Mouse (Mus musculus) lung, postnatal 14 days (tissue): Measurements from ENCODE around the gene Wwp2.

ENCODE experiments used
- DNase-seq: peaks from one replicate; pipeline ENCODE4 v3.0.0; 2021

The Wwp2 gene

DNA sequence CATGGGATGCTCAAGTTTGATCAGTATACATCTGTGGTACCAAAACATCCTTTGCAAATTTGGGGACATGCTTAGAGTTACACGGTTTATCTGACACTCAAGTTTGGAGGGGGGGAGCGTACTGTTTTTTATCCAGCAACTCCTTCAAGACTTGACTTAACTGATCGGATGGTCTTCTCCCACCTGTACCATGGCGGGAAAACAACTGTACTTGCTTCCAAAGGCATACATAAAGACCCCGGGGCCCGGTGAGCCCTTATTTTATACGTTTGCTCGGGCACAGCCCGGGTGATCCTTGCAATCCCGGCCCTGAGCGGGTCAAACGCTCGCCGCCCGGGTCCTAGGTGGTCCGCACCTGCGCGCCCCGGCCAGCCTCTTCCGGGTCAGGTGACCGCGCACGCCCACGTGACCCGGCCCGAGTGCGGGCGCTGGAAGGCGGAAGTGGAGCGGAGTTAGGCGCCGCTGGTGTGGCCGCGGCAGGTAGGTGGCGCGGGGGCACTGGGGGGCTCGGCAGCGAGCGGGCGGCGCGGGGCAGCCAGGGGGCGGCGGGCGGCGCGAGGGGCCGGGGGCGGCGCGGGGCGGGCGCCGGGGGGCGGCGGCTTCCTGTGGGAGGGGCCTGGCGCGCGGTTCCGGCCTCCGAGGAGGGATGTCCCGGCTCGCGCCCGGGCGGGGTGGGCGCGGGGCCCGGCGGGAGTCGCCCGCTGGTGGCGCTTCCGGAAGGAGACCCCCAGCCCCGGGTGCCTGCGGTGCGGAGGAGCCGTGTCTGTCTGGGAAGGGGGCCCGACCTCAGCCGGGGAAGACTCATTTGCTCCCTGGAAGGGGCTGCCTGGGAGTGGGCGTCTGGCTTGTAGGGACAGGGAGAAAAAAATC is at the start of gene Wwp2:
TSS of gene Wwp2 (plus strand) at position 404 of the 870 bp plus-strand sequence.
- peak; percentile 79 for DNase-seq

DNA sequence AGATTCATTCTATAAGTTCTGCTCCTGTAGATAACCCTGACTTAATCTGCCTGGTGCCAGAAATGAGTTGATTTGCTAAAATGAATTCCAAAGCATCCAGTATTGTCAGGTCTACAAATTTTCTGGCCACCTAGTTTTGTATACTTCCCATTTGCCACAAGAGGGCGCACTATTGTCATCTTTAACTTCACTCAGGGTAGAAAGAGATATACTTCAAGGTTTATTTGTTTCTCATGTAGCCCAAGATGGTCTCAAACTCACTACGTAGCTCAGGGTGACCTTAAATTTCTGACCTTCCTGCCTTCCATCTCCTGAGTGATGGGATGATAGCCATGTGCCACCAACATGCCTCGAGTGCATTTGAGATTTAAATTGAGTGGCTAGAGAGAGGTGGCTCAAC is 49.5 kb upstream of the Wwp2 start:
- peak; percentile 10 for DNase-seq

DNA sequence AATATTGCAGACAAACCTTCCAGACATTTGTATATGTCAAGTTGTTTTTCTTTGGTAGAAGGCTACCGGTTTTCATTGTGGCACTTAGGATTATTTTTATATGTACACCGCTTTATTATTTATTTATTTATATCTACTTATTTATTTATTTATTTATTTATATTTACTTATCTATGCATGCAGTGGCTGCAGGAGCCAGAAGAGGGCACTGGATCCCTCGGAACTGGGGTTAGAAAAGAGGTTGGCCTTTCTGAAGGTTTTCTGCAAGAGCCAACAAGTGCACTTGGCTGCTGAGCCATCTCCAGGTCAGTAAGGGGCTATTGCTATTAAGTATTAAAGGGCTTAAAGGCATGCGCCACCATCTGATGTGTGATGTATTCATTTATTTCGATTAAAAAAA is 48.3 kb upstream of the Wwp2 start:
- DNase-seq, result peak; percentile 40

DNA sequence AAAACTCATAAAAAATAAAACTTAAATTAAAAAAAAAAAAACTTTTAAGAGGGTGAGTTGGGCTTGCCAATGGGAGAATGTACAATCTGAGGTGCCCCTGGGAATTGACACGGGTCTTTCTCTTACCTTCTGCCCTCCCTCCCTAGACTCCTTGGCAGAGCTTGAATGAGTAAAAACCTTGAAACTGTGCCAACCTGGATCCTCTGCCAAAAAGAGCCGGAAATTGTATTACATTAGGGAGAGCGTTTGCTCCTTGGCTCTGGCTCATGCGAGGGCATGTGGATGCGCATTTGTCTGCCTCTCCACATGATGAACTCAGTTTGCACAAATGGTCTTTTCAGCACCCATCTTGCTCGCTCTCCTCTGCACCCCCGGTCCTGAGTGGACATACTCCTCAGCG is 46.6 kb upstream of the Wwp2 start:
- peak; percentile 69 for DNase-seq

DNA sequence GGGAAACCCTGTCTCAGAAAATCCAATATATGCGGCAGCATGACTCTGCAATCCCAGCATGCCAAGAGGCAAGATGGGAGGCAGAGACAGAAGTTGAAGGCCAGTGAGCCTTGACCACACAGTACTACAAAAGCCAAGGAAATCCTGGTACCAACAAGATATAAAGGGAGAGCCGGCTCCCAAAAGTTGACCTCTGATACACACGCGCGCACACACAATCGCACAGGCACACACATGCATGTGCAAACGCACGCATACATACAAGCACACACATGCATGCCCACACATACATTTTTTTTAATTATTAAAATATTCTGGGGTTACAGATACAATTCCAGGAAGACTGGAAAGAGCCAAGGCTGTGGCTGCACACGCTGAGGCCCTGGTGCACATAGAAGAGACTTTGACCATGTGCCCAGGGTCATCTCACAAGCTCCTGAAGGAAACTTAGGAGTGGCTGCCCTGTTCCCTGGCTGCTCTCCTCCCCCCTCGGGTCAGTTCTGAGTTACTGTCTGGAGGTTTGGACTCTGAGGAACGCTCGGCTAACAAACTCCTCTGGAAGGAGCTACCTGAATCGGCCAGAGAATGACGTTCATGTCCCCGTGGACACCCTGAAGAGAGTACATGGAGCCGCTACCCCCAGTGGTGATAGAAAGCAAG is 45.6 kb upstream of the Wwp2 start:
- no peak for DNase-seq

DNA sequence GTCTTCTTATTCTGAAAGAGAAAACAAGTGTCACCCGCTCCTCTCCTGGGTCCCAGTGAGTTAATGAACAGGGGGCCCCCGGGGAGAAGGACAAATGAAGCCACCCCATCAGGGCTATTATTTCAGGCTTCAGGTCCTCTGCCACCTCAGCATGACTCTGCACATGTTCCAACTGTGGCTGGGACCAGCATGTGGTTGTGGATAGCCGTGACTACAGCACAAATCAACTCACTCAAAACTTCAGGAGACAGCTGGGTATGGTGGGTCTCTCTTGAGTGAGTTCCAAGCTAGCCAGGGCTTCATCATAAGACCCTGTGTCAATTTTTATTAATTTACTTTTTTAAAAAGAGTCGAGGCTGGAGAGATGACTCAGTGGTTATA is 45.0 kb upstream of the Wwp2 start:
- no peak for DNase-seq

DNA sequence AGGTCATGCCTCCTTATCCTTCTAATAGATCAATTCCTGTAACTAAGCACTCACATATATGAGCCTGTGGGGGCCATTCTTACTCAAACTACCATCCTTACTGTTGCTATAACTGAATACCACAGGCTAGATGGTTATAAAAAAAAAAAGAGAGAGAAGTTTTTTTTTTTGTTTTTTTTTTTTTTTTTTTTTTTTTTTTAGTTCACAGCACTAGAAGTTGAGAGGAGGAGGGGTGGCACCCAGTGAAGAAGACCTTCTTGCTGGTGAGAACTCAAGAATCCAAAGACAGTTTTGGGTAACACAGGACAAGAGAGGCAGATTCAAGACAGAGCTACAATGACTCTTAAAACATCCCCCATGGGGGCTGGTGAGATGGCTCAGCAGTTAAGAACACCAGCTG is 40.8 kb upstream of the Wwp2 start:
- no peak for DNase-seq

DNA sequence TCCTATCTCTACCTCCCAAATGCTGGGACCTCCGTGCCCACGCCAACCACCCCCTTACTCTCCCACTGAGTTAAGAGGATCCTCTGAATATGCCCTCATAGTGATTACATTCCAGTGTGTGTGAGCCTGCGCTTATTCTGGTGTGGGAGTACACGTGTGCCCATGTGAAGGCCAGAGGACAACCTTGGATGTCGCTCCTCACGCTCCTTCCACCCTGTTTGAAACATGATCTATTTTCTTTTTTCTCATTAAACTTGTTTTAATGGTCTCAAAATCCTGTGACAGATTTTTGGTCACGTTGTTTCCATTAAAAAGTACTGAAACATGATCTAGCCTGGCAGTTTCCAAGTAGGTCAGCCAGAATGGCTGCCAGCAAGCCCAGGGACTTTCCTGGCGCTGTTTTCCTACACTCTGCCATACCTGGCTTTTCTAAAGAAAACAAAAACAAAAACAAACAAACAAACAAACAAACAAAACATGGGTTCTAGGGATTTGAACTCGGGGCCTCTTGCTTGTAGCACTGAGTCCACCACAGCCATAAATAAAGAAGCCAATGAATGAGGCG is 40.0 kb upstream of the Wwp2 start:
- DNase-seq, result no peak

DNA sequence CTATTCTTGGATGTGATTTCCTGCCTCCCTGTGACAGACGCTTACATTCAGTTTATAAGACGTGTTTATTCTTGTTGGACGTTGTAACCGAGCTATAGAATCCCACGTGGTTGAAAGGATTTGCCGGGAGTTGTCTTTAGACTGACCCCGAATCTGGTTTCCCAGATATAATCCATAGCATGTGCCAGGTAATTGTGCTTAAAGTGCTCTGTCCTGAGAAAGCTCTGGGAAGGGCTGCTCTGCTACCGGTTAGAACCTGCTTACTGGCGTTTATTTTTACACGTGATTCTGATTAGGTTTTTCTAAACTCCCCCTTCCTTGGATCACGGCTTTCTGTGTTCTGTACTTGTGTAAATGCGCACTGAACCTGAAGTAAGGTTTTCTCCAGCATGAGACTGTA is 38.5 kb upstream of the Wwp2 start:
- DNase-seq, result no peak

DNA sequence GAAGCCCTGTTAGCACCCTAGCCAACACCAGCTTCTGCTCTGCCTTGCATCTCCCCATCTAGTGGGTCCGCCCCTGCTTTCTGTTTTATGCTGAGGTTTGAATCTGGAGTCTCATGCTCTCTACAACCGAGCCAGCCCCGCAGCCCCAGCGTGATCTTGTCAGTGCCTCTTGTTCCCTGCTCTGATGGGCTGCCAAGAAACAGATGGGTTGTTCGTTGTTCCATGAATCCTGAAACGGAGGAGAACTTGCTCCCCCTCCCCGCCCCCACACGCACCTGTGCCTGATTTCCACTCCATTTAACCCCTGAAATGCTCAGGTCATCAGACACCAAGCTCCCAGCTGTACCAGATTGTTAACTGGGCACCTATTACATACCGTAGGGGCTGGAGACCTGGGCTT is 36.7 kb upstream of the Wwp2 start:
- no peak for DNase-seq

DNA sequence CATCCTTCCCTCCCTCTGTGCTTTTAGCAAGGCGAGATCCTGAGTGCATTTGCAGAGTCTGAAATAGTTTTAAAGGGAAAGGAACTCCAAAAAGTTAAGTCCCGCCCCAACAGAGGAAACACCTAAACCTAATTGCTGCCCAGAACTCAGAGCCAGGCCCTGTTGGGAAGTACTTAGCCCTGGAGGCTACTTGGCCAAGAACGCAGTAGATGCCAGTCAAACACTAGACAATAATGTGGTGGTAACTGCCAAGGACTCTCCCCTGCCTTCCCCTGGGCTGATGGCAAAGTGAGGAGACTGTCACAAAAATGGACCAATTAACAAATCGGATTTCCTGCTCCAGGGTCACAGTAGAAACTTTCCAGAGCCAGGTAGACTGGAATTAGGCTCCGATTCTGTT is 34.3 kb upstream of the Wwp2 start:
- DNase-seq, result no peak

DNA sequence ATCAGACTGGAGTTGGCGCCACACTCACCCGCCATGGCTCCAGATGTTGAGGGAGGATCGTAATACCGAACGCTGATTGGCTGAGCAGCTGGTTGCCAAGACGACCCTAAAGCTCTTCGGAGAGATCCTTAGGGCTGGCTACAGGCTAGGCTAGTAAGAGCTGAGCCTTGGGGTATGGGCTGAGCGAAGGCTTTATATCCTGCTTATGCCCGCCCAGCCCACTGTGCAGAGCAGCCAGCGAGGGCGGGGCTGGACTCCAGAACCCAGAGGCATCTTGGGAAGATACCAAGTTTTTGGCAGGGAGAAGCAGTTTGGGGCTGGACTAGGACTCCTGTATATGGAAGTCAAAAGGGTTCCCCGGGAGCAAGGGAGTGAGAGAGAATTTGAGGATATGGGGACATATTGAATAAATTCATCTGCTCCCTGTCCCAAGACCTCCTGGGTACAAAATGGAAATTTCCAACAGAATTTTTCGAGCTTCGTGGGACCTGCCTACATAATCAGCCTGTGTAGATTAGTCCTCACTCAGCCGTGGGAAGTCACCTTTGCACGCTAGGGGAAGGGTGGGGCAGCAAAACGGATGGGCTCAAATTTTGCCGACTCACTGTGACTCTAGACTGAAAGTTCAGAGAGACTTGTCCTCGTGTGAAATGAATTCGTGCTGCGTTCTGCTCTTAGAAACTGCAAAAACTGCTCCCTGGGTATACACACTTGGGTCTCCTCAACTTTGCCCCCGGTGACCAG is 33.0 kb upstream of the Wwp2 start, which contains the start of gene Nqo1:
TSS of gene Nqo1 (minus strand) at position 169 of the 744 bp plus-strand sequence.
- peak; percentile 73 for DNase-seq

DNA sequence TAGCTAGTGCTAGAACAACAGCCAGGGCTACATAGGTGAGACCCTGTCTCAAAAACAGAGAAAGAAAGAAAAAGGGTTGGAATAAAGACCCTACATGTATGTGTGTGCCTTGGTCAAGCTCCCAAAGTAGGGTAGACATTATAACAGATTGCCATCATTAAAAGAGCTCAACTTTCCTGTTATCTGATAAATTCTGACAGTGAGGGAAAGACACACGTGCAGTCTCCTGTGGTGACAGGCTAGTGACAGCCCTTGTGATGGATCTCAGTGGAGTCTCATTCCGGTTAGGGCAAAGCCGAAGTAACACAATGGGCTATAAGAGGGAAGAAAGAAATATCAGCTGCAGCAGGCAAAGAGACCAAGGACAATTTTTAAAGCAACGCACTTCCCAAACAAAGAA is 32.1 kb upstream of the Wwp2 start:
- DNase-seq, result no peak

DNA sequence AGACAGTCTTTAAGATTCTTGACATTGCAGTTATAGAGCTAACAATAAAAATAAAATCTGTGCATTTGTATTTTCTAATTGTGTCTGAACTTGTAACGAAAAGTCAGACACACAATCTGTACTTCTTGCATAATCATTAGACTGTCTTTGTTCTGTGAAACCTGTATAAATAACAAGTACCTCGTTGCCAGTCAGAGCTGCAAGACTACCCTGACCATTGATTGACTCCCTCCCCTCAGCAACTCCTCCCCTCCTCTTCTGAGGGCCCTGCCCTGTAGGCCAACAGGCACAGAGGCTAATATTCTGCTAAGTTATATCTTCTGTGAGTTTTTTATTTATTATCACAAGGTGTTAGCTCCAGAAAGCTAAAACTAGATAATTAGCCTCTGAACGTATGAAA is 30.2 kb upstream of the Wwp2 start:
- DNase-seq, result no peak

DNA sequence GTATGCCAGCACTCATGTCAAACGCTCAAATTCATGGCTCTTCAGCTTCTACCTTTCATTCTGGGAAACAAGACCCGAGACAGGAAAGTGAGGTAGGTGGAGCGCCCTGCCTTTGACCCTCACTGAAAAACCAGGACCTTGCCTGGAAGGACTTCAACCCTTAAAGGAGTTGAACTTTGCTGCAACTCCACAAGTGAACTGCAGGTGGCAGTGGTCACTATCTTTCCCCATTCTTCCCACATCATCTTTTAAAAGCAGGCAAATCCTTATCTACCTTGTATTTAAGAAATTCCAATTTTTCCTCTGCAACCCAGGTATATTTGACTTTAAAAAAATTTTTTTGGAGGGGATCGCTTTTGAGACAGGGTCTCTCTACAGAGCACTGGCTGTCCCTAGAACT is 24.8 kb upstream of the Wwp2 start:
- DNase-seq, result peak; percentile 19

DNA sequence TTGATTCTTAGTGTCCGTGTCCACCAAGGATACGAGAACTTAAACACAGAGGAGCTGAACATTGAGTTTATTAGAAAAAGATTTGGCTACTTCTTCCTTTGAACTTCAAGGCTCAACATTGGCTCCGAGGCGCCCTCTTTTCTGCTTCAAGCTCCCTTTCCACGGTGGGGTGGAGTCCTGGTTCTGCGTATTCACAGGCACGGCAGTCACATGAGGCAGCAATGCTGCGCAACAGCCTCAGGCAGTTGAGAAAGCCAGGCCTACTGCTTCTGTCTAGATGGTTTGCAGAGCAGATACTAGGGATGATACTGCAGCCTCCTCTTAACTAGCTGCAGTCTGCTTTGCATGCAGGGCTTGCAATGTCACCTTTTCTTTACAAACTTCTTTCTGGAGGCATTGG is 23.6 kb upstream of the Wwp2 start:
- DNase-seq, result no peak

DNA sequence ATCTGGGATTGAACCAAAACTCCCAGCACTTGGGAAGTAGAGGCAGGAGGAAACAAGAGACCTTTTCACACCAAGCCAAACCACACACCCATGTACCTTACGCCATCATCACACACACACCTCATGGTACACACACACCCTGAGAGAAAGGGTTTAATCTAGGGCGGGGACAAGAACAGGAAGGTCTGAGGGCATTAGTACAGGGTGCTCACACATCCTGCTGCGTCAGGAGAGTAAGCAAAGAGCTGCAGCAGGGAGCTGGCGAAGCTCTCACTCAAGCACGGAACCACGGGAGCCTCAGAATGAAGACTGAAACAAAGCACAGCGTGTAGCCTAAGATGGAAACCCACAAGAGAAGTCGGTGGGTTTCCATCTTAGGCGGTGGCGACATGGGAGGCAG is 22.3 kb upstream of the Wwp2 start:
- DNase-seq, result no peak

DNA sequence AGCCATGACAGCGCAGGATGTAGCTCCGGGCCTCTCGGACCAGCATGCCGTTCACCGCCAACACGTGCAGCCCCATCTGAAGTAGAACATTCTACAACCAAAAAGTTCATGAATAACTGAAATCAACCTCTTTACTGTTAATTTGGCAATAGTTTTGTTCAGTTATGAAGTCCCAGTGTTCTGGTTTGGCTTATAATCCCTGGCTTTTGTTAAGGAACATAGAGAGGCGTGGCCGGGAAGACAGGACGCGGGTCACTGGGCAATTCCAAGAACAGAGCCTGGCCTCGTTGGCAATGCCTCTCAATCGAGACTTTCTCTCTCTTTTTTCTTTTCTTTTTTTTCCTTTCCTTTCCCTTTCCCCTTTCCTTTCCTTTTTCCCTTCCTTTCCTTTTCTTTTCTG is 19.2 kb upstream of the Wwp2 start:
- no peak for DNase-seq

DNA sequence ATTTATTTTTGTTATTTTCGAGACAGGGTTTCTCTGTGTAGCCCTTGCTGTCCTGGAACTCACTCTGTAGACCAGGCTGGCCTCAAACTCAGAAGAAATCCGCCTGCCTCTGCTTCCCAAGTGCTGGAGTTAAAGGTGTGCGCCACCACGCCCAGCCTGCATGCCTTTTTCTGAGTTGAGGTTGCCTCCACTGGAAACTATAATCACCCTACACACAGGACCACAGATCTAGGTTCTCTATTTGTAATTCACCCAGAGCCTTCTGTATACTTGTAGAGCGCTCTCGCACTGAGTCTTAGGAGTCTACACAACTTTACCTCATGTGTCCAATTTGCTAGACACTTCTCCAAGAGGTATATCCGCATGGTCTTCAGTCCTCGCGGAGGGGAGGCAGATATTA is 12.0 kb upstream of the Wwp2 start:
- no peak for DNase-seq

DNA sequence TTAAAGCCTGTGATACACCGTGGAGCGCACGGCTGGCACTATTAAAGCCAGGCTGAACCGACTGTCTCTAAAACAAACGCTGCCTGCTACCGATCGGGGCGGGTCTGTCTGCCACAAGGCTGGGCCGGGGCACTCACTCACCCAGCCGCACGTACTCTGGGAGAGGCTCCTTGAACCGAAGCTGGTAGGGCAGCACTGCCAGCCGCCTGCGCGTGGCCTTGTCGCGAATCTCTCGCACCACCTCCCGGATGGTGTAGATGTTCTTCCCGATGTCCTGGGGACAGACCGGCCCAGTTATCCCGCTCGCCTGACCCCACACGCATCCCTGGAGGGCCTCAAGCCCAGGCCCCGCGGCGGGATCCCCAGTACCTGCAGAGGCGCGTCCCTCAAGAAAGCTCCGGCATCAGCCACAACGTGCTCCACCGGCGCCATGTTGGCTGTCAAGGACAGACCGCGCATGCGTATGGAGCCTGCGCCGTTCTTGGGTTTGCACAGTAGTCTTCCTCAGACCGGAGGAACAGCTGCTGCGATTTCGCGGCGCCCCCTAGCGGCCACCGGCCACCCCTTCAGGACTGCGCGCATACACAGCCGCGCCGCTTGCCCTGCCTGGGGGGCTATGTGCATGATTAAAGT is 11.5 kb upstream of the Wwp2 start, which contains the start of gene Nob1:
TSS of gene Nob1 (minus strand) at position 455 of the 633 bp plus-strand sequence.
- DNase-seq, result peak; percentile 98

DNA sequence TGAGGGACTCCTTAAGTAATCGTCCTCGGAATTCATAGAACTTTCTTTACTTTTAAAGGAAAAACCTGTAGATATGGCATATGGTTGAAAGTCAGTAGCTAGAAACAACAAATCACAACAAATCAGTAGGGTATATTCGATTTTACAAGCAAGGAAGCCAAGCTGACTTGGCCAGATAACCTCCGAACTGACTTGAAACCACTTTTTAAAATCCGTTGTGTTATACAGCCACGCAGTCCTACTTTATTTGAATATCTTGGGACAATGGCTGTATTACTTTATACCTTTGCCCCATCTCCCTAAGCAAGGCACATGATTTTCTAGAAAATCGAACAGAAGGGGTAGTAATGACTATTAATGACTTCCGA is 11.0 kb upstream of the Wwp2 start:
- no peak for DNase-seq

DNA sequence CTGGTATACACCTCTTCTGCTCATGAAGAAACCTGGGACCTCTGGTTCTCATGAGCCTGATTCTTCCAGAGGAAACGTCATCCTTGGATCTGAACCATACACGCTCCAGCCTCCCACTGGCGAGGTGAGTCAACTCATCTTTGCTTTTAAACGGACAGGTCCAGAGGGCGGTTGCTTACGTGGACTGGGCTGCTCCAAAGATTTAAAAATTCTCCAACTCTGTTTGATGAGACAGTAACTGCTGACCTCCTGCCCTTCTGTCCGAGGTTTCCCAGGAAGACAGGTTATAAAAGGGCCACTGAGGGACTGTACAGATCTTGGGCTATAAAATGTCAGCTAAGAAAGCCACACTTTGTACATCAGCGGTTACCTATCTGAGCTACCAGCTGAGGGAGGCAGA is 5.3 kb upstream of the Wwp2 start:
- no peak for DNase-seq

DNA sequence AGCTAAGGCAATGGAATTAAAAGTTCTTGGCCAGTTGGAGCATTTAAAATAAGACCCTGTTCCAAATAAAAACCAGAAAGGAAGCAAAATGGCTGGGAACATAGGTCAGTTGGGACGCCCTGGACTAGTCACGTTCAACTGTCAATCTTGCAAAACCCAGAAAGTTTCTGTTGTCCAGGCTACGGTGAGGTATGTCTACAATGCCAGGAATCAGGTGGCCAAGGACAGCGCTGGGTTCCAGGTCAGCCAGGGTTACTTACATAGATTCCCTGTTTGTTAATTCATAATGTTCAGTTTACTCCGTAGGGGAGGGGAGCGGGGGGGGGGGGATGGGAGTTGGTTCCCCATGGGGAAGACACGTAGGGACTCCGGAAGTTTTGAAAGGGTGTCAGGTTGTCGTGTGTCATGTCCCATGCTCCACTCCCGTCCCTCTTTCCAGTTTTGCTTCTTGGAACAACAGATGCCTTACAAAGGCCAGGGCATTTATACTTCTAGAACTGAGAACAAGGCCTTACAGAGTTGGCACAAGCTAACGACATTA is 674 bp upstream of the Wwp2 start:
- DNase-seq, result no peak
